Mouse (Mus musculus) mouse embryonic stem cell (cell line): ENCODE data around the gene Gm37240.

Experiments
- in situ Hi-C, 2 experiments: fragments of 300-500 bp; cut with MboI; formaldehyde crosslinking; loops; 1 replicate in 1 of 2; 3 replicates in 1 of 2; pipeline ENCODE4 v1.14.3; 2019 to 2020; ENCODE audit warnings: low sequenced_read_pairs in 2 of 2, low pct_unique_long_range_greater_than_20kb in 1 of 2, mixed read lengths in 1 of 2; ENCODE audit not compliant: unreplicated experiment in 1 of 2

Gene Gm37240

GRCm38 (mm10) chr3:85842177-85842880 lies 45.0 kb downstream of the Gm37240 start:
- in situ Hi-C loops, result no loop called here

GRCm38 (mm10) chr3:85841454-85842176 lies 45.7 kb downstream of the Gm37240 start:
- in situ Hi-C loops, result no loop called here

- in situ Hi-C loops, result no loop called here
Observed at GRCm38 (mm10) chr3:85833627-85834026, 53.7 kb downstream of the Gm37240 start.

GRCm38 (mm10) chr3:85832490-85833155 lies 54.7 kb downstream of the Gm37240 start:
- in situ Hi-C loops, result no loop called here

GRCm38 (mm10) chr3:85831785-85832184 lies 55.5 kb downstream of the Gm37240 start:
- in situ Hi-C loops, result no loop called here

GRCm38 (mm10) chr3:85829047-85829446 lies 58.3 kb downstream of the Gm37240 start:
- in situ Hi-C loops, result no loop called here

- in situ Hi-C loops, result no loop called here
Observed at GRCm38 (mm10) chr3:85827815-85828214, 59.5 kb downstream of the Gm37240 start.

- in situ Hi-C loops, result no loop called here
Observed at GRCm38 (mm10) chr3:85827283-85827682, 60.0 kb downstream of the Gm37240 start.

GRCm38 (mm10) chr3:85820839-85821548 lies 66.3 kb downstream of the Gm37240 start:
- in situ Hi-C loops, result no loop called here

GRCm38 (mm10) chr3:85819319-85819718 lies 68.0 kb downstream of the Gm37240 start:
- in situ Hi-C loops, result no loop called here

GRCm38 (mm10) chr3:85817191-85817590 lies 70.1 kb downstream of the Gm37240 start, which contains the start of gene Fam160a1:
Gene Fam160a1, minus strand, starts transcription at chr3:85817291.
- in situ Hi-C loops, result no loop called here

GRCm38 (mm10) chr3:85814241-85814640 lies 73.1 kb downstream of the Gm37240 start:
- in situ Hi-C loops, result no loop called here

- in situ Hi-C loops, result no loop called here
Observed at GRCm38 (mm10) chr3:85813101-85814014, 74.0 kb downstream of the Gm37240 start.

- in situ Hi-C loops, result no loop called here
Observed at GRCm38 (mm10) chr3:85812010-85812409, 75.3 kb downstream of the Gm37240 start.

- in situ Hi-C loops, result no loop called here
Observed at GRCm38 (mm10) chr3:85793166-85793565, 94.2 kb downstream of the Gm37240 start.

GRCm38 (mm10) chr3:85789748-85790147 lies 97.6 kb downstream of the Gm37240 start:
- in situ Hi-C loops, result no loop called here

GRCm38 (mm10) chr3:85786501-85786900 lies 100.8 kb downstream of the Gm37240 start:
- in situ Hi-C loops, result no loop called here

- in situ Hi-C loops, result no loop called here
Observed at GRCm38 (mm10) chr3:85780906-85781305, 106.4 kb downstream of the Gm37240 start.
